Mouse (Mus musculus) gastrocnemius, postnatal 10 days (tissue): ENCODE data around the gene Sec61g. TPM values are rescaled to one million over a fixed set of nuclear protein-coding genes. Genes with fewer than 3 reads are reported as not detected.

ENCODE experiments used
- total RNA-seq, 2 experiments: library from RNA; stranded (reverse); gene quantifications; 2 replicates each; pipeline ENCODE4 v1.2.3; 2021

Gene Sec61g
- total RNA-seq, 2 experiments from 2014 or later: 2.3 to 5.5 TPM

Other genes with a start within 250 kb of the Sec61g start
- gene Egfr, start 243.7 kb upstream of the Sec61g start, total RNA-seq: 10 to 100 TPM; 24.3 to 25.4 TPM